Mouse (Mus musculus): Measurements from ENCODE around the gene Acer2.
"Not testable (repeated sequence)": the region's sequence is repeated elsewhere in the genome, so short reads cannot be mapped to it uniquely, and the experiment has no call there.

The Acer2 gene

GRCm38 (mm10) chr4:86874146-86874847, at the start of gene Acer2:
Gene Acer2, plus strand, starts transcription at chr4:86874396.
- DNase-seq (ENCODE audit: low read depth, low spot score) = peak; percentile 94

GRCm38 (mm10) chr4:86825143-86825542, 49.1 kb upstream of the Acer2 start:
- no peak for DNase-seq (ENCODE audit: low read depth, low spot score)

GRCm38 (mm10) chr4:86831896-86832295, 42.3 kb upstream of the Acer2 start:
- DNase-seq (ENCODE audit: low read depth, low spot score) = no peak

- not testable (repeated sequence) for DNase-seq (ENCODE audit: low read depth, low spot score)
Observed at GRCm38 (mm10) chr4:86841141-86841540, 33.1 kb upstream of the Acer2 start.

GRCm38 (mm10) chr4:86845384-86845783, 28.8 kb upstream of the Acer2 start:
- DNase-seq (ENCODE audit: low read depth, low spot score) = no peak

GRCm38 (mm10) chr4:86847246-86847645, 26.9 kb upstream of the Acer2 start:
- DNase-seq (ENCODE audit: low read depth, low spot score) = no peak

- DNase-seq (ENCODE audit: low read depth, low spot score) = no peak
Observed at GRCm38 (mm10) chr4:86851331-86851730, 22.9 kb upstream of the Acer2 start.

- peak; percentile 21 for DNase-seq (ENCODE audit: low read depth, low spot score)
Observed at GRCm38 (mm10) chr4:86852018-86852417, 22.2 kb upstream of the Acer2 start.

- DNase-seq (ENCODE audit: low read depth, low spot score) = peak; percentile 35
Observed at GRCm38 (mm10) chr4:86852813-86853590, 21.2 kb upstream of the Acer2 start.

- DNase-seq (ENCODE audit: low read depth, low spot score) = peak; percentile 41
Observed at GRCm38 (mm10) chr4:86856304-86857112, 17.7 kb upstream of the Acer2 start.

GRCm38 (mm10) chr4:86857113-86858069, 16.8 kb upstream of the Acer2 start, which contains the start of gene Rps6:
Gene Rps6, minus strand, starts transcription at chr4:86857412.
- DNase-seq (ENCODE audit: low read depth, low spot score) = peak; percentile 95

- DNase-seq (ENCODE audit: low read depth, low spot score) = no peak
Observed at GRCm38 (mm10) chr4:86858070-86858440, 16.1 kb upstream of the Acer2 start.

- DNase-seq (ENCODE audit: low read depth, low spot score) = no peak
Observed at GRCm38 (mm10) chr4:86864087-86864486, 10.1 kb upstream of the Acer2 start.

- no peak for DNase-seq (ENCODE audit: low read depth, low spot score)
Observed at GRCm38 (mm10) chr4:86871988-86872387, 2.2 kb upstream of the Acer2 start.

GRCm38 (mm10) chr4:86873072-86873471, 1.1 kb upstream of the Acer2 start:
- no peak for DNase-seq (ENCODE audit: low read depth, low spot score)

GRCm38 (mm10) chr4:86879477-86879876, 5.3 kb downstream of the Acer2 start:
- no peak for DNase-seq (ENCODE audit: low read depth, low spot score)

GRCm38 (mm10) chr4:86881178-86881577, 7.0 kb downstream of the Acer2 start:
- no peak for DNase-seq (ENCODE audit: low read depth, low spot score)

GRCm38 (mm10) chr4:86882413-86882812, 8.2 kb downstream of the Acer2 start:
- DNase-seq (ENCODE audit: low read depth, low spot score) = no peak

GRCm38 (mm10) chr4:86884945-86885344, 10.7 kb downstream of the Acer2 start:
- DNase-seq (ENCODE audit: low read depth, low spot score) = peak; percentile 84

- no peak for DNase-seq (ENCODE audit: low read depth, low spot score)
Observed at GRCm38 (mm10) chr4:86885790-86886159, 11.6 kb downstream of the Acer2 start.

All from A20 (cell line).